ENCODE assay signal across 24 mouse cellular contexts in genomic region chr9:46760247-46760646, GRCm38 (mm10).
DNase-seq lines count a peak whose midpoint lies in the region; TF ChIP-seq lines count a peak whose summit lies in the region.
"Had no signal": no experiment of that assay in that cellular context is flagged by ENCODE, and none has a peak within 500 bp of the region (broad histone marks: within the 10 kb centered on the region; RNA-seq: fewer than 3 reads in every experiment).

No protein-coding gene starts in this region.

- no peak for TF ChIP-seq CTCF in left cerebral cortex, adult 2 months (IDR thresholded peaks at IDR 0.05)

- peak overlapping the region; percentile 48; the same call in 1 of the 2 replicates for H3K27ac ChIP-seq in left cerebral cortex, adult 2 months
- H3K27ac ChIP-seq: embryonic facial prominence, embryonic 10.5 days; embryonic facial prominence, embryonic 13.5 days; forebrain, embryonic 12.5 days; forebrain, embryonic 15.5 days; gastrocnemius, adult 2 months; hindbrain, embryonic 12.5 days; hindbrain, embryonic 15.5 days had no signal

- H3K4me3 ChIP-seq in left cerebral cortex, adult 2 months: no peak overlapping the region
- H3K4me3 ChIP-seq: embryonic facial prominence, embryonic 10.5 days; embryonic facial prominence, embryonic 13.5 days; erythroblast, embryonic 14.5 days; forebrain, embryonic 12.5 days; forebrain, embryonic 15.5 days; gastrocnemius, adult 2 months; hindbrain, embryonic 12.5 days; hindbrain, embryonic 15.5 days had no signal

- intact Hi-C loops in left cerebral cortex, adult 2 months (cut with DNase I): no loop called here
- intact Hi-C loops in left cerebral cortex, postnatal 4 days (cut with DNase I): no loop called here

- DNase-seq in layer of hippocampus, adult 11-12 months (ENCODE audit: low spot score): peak; percentile 17
- no peak for DNase-seq in layer of hippocampus, postnatal 14 days (ENCODE audit: low spot score in 2 of 2)
- DNase-seq in left cerebral cortex, adult 2 months (ENCODE audit: extremely low spot score in 1 of 2, low spot score in 2 of 2): no peak
- no peak for DNase-seq in left cerebral cortex, postnatal 4 days
- DNase-seq in brain, adult 2 months (ENCODE audit: low read depth, low spot score): peak; percentile 70
- DNase-seq in adrenal gland, adult 8-10 months: no peak
- DNase-seq: adrenal gland, adult 2 months; adrenal gland, postnatal 25 days; B cell, adult 2 months; cerebellum, adult 11-12 months; cerebellum, adult 8-10 months; cerebellum, postnatal 10 days; cerebellum, postnatal 36 days; embryo, embryonic 11 days; gastrocnemius, adult 2 months; gastrocnemius, postnatal 14 days; heart, adult 11 months had no signal

Comparison
In these comparisons a context has a peak if more than half of its experiments do, and no peak if none do; other contexts are left out.
1. DNase-seq: peak in layer of hippocampus, adult 11-12 months (single experiment) and brain, adult 2 months (single experiment); none in layer of hippocampus, postnatal 14 days (0 of 2), left cerebral cortex, adult 2 months (0 of 2), left cerebral cortex, postnatal 4 days (single experiment) and adrenal gland, adult 8-10 months (single experiment).